Mouse (Mus musculus): ENCODE results near the gene Tnfaip6.

DNA sequence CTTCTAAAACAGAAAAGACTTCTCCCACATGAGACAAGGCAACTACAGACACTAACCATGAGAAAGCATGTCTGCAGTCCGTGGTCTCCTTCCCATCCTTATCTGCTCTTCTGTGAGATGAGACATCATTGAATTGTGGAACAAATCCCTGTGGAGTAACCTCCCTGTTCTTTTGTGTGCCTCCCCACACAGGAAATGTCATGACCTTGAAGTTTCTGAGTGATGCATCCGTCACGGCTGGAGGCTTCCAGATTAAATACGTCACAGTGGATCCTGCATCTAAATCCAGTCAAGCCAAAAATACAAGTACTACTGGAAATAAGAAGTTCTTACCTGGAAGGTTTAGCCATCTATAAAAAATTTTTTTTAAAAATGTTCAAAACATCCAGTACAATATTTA is 17.8 kb downstream of the Tnfaip6 start:
- TF ChIP-seq POLR2A (IDR thresholded peaks at IDR 0.05; ENCODE audit: borderline replicate concordance, insufficient read depth, low read length), result no peak
- no peak for TF ChIP-seq CTCF (IDR thresholded peaks at IDR 0.05; ENCODE audit: borderline replicate concordance, insufficient read depth, low read depth, low read length)
